15 mouse cellular contexts compared by ENCODE assay signal in genomic region chr2:48409876-48410275, GRCm38 (mm10).
"Had no signal": no experiment of that assay in that cellular context is flagged by ENCODE, and none has a peak within 500 bp of the region (broad histone marks: within the 10 kb centered on the region; RNA-seq: fewer than 3 reads in every experiment).

No protein-coding gene starts in this region.

- H3K4me2 ChIP-seq: lung, embryonic 14.5 days; midbrain, embryonic 11.5 days; midbrain, embryonic 13.5 days; midbrain, embryonic 15.5 days; neural tube, embryonic 12.5 days; stomach, embryonic 15.5 days had no signal

- H3K27ac ChIP-seq: macrophage; midbrain, embryonic 13.5 days; midbrain, embryonic 15.5 days; neural tube, embryonic 12.5 days; stomach, embryonic 15.5 days had no signal

- H3K4me1 ChIP-seq: megakaryocyte, embryonic 14.5 days; midbrain, embryonic 13.5 days; midbrain, embryonic 15.5 days; stomach, embryonic 15.5 days had no signal

- DNase-seq: lung, adult 18-20 months; lung, embryonic 14.5 days; lung, postnatal 14 days; lung, postnatal 36 days; right cerebral cortex, postnatal 14 days; thymus, adult 18-20 months; thymus, postnatal 14 days; thymus, postnatal 36 days had no signal

- H3K4me3 ChIP-seq: megakaryocyte, embryonic 14.5 days; midbrain, embryonic 13.5 days; midbrain, embryonic 15.5 days; neural tube, embryonic 12.5 days; stomach, embryonic 15.5 days had no signal

- H3K36me3 ChIP-seq: midbrain, embryonic 13.5 days; midbrain, embryonic 15.5 days; neural tube, embryonic 12.5 days; stomach, embryonic 15.5 days had no signal

- H3K27me3 ChIP-seq: megakaryocyte, embryonic 14.5 days; midbrain, embryonic 13.5 days; midbrain, embryonic 15.5 days; neural tube, embryonic 12.5 days; stomach, embryonic 15.5 days had no signal

- H3K9ac ChIP-seq: lung, embryonic 14.5 days; midbrain, embryonic 13.5 days; midbrain, embryonic 15.5 days; neural tube, embryonic 12.5 days; stomach, embryonic 15.5 days had no signal

- H3K9me3 ChIP-seq: midbrain, embryonic 13.5 days; midbrain, embryonic 15.5 days; neural tube, embryonic 12.5 days; stomach, embryonic 15.5 days had no signal

- ATAC-seq: midbrain, embryonic 13.5 days; midbrain, embryonic 15.5 days had no signal
